Mouse (Mus musculus): Measurements from ENCODE around the gene Ctbp2. TPM values are rescaled to one million over a fixed set of nuclear protein-coding genes. Genes with fewer than 3 reads are reported as not detected.

The Ctbp2 gene
- polyA plus RNA-seq, 1 experiment from 2014 or later, result 72.6 TPM

GRCm38 (mm10) chr7:133011611-133012010 lies 112.5 kb downstream of the Ctbp2 start:
- no peaks in the 10 kb centered on the region for H3K27me3 ChIP-seq (ENCODE audit: control insufficient read depth, insufficient read depth, low read length)
- no peak overlapping the region for H3K9ac ChIP-seq
- H3K36me3 ChIP-seq (replicated peaks; ENCODE audit: control insufficient read depth, insufficient read depth), result peaks cover 5% of the 10 kb centered on the region; the same call in 1 of the 2 replicates
- ATAC-seq (ENCODE audit: low FRiP score) (peak; percentile 12; the same call in 1 of the 2 replicates), DNase-seq (ENCODE audit: low spot score) (peak; percentile 60)
- no peak overlapping the region for H3K4me3 ChIP-seq (replicated peaks; ENCODE audit: low read length)
- 34% methylated on average over 4 of the region's 4 CpGs for WGBS
- peak overlapping the region; percentile 85; the same call in 1 of the 2 replicates for H3K27ac ChIP-seq
- H3K4me1 ChIP-seq (replicated peaks; ENCODE audit: control insufficient read depth, insufficient read depth, low read length), result peaks cover 69% of the 10 kb centered on the region
- peak overlapping the region; percentile 31 for H3K4me2 ChIP-seq (replicated peaks)
- no peaks in the 10 kb centered on the region for H3K9me3 ChIP-seq (ENCODE audit: control insufficient read depth, low read length)

DNA sequence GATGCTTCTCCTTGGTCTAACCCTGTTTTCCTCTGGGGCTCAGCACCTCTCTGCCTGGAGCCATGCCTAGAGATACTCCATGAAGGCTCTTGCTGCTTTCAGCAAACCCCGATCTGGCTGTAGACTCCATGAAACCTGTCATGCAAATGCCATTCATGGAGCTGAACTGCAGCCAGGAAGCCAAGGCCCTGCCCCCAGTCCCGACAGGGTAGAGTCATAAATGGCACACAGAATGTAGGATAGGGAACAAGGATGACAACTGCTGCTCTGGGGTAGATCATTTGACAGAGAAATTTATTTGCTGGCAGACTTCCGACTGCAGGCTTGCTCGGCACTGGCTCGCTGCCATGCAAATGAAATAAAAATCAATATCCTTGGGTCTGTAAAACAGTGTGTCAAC lies 113.0 kb downstream of the Ctbp2 start:
- peak; percentile 61 for ATAC-seq (ENCODE audit: low FRiP score)
- DNase-seq (ENCODE audit: low spot score), result peak; percentile 67
- Histone ChIP-seq H3K4me1 (replicated peaks; ENCODE audit: control insufficient read depth, insufficient read depth, low read length) (peaks cover 69% of the 10 kb centered on the region), H3K4me3 (replicated peaks; ENCODE audit: low read length) (no peak overlapping the region), H3K27me3 (ENCODE audit: control insufficient read depth, insufficient read depth, low read length) (no peaks in the 10 kb centered on the region), H3K9me3 (ENCODE audit: control insufficient read depth, low read length) (no peaks in the 10 kb centered on the region), H3K36me3 (replicated peaks; ENCODE audit: control insufficient read depth, insufficient read depth) (peaks cover 5% of the 10 kb centered on the region; the same call in 1 of the 2 replicates), H3K9ac (peak overlapping the region; percentile 35; the same call in 1 of the 2 replicates), H3K4me2 (replicated peaks) (peak overlapping the region; percentile 31), H3K27ac (peak overlapping the region; percentile 85)
- 17% methylated on average over 5 of the region's 5 CpGs for WGBS

- WGBS, result 87% methylated on average over 3 of the region's 3 CpGs
- H3K9me3 ChIP-seq (ENCODE audit: control insufficient read depth, low read length), result no peaks in the 10 kb centered on the region
- H3K36me3 ChIP-seq (replicated peaks; ENCODE audit: control insufficient read depth, insufficient read depth), result peaks cover 5% of the 10 kb centered on the region; the same call in 1 of the 2 replicates
- no peak overlapping the region for H3K9ac ChIP-seq
- H3K27me3 ChIP-seq (ENCODE audit: control insufficient read depth, insufficient read depth, low read length), result no peaks in the 10 kb centered on the region
- no peak for ATAC-seq (ENCODE audit: low FRiP score)
- no peak for DNase-seq (ENCODE audit: low spot score)
- H3K27ac ChIP-seq, result peak overlapping the region; percentile 85
- H3K4me1 ChIP-seq (replicated peaks; ENCODE audit: control insufficient read depth, insufficient read depth, low read length), result peaks cover 63% of the 10 kb centered on the region
- H3K4me3 ChIP-seq (replicated peaks; ENCODE audit: low read length), result no peak overlapping the region
- H3K4me2 ChIP-seq (replicated peaks), result no peak overlapping the region
Measured at GRCm38 (mm10) chr7:133010477-133010876, 113.7 kb downstream of the Ctbp2 start.

DNA sequence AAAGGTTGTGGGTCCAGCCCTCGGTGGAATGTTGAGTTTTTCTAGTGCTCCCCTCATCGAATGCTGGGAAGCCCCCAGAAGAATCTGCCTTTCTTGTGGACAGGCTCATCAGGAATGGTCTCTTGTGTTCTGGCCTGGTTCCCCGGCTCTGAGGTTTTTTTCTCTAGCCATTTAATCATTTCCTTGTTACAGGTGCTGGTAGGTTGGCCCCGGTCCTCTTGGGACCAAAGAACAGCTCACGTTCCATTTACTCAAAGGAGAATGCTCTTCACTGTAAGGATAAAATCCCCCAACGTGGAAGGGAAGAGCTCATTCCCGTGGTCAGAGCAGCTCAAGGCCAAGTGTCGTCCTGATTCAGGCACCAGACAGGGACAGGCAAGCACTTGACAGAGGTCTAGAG lies 114.5 kb downstream of the Ctbp2 start:
- 82% methylated on average over 8 of the region's 8 CpGs for WGBS

GRCm38 (mm10) chr7:133008663-133009062 lies 115.5 kb downstream of the Ctbp2 start:
- Histone ChIP-seq H3K9ac (no peak overlapping the region), H3K36me3 (replicated peaks; ENCODE audit: control insufficient read depth, insufficient read depth) (peaks cover 5% of the 10 kb centered on the region; the same call in 1 of the 2 replicates), H3K27me3 (ENCODE audit: control insufficient read depth, insufficient read depth, low read length) (no peaks in the 10 kb centered on the region), H3K4me1 (replicated peaks; ENCODE audit: control insufficient read depth, insufficient read depth, low read length) (peaks cover 46% of the 10 kb centered on the region), H3K27ac (no peak overlapping the region), H3K4me3 (replicated peaks; ENCODE audit: low read length) (no peak overlapping the region), H3K4me2 (replicated peaks) (no peak overlapping the region), H3K9me3 (ENCODE audit: control insufficient read depth, low read length) (no peaks in the 10 kb centered on the region)
- WGBS, result 77% methylated on average over 4 of the region's 4 CpGs
- ATAC-seq (ENCODE audit: low FRiP score) (no peak), DNase-seq (ENCODE audit: low spot score) (no peak)

More for the DNA sequence above, 114.5 kb downstream of the Ctbp2 start:
- ATAC-seq (ENCODE audit: low FRiP score) (no peak), DNase-seq (ENCODE audit: low spot score) (no peak)
- H3K27ac ChIP-seq, result peak overlapping the region; percentile 85; the same call in 1 of the 2 replicates
- H3K4me3 ChIP-seq (replicated peaks; ENCODE audit: low read length), result no peak overlapping the region
- H3K36me3 ChIP-seq (replicated peaks; ENCODE audit: control insufficient read depth, insufficient read depth), result peaks cover 5% of the 10 kb centered on the region; the same call in 1 of the 2 replicates
- H3K4me1 ChIP-seq (replicated peaks; ENCODE audit: control insufficient read depth, insufficient read depth, low read length), result peaks cover 55% of the 10 kb centered on the region
- H3K4me2 ChIP-seq (replicated peaks), result no peak overlapping the region
- H3K9ac ChIP-seq, result no peak overlapping the region
- no peaks in the 10 kb centered on the region for H3K9me3 ChIP-seq (ENCODE audit: control insufficient read depth, low read length)
- H3K27me3 ChIP-seq (ENCODE audit: control insufficient read depth, insufficient read depth, low read length), result no peaks in the 10 kb centered on the region

DNA sequence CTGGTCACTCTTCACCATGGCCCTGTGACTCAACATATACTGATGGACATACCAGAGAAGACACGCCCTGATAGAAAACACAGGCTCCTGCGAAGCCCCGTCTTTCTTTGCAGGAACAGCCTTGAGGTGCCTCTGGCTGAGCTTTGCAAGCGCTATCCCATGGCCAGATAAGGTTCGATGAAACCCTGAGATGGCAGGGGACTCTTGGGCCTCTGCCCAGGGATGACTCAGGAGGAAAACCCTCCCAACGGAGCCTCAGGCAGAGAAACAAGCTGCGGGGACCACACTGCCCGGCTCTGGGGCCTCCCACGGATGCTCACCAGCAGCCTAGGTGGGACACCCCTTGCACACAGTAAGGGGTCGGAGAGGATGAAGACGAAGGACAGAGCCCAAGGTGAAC lies 116.8 kb downstream of the Ctbp2 start:
- DNase-seq (ENCODE audit: low spot score), result no peak
- Histone ChIP-seq H3K4me2 (replicated peaks) (no peak overlapping the region), H3K36me3 (replicated peaks; ENCODE audit: control insufficient read depth, insufficient read depth) (peaks cover 5% of the 10 kb centered on the region; the same call in 1 of the 2 replicates), H3K27me3 (ENCODE audit: control insufficient read depth, insufficient read depth, low read length) (no peaks in the 10 kb centered on the region), H3K9me3 (ENCODE audit: control insufficient read depth, low read length) (no peaks in the 10 kb centered on the region), H3K27ac (no peak overlapping the region; the same call in 1 of the 2 replicates), H3K4me1 (replicated peaks; ENCODE audit: control insufficient read depth, insufficient read depth, low read length) (peaks cover 42% of the 10 kb centered on the region), H3K4me3 (replicated peaks; ENCODE audit: low read length) (no peak overlapping the region), H3K9ac (no peak overlapping the region)
- no peak for ATAC-seq (ENCODE audit: low FRiP score)
- 77% methylated on average over 11 of the region's 11 CpGs for WGBS

DNA sequence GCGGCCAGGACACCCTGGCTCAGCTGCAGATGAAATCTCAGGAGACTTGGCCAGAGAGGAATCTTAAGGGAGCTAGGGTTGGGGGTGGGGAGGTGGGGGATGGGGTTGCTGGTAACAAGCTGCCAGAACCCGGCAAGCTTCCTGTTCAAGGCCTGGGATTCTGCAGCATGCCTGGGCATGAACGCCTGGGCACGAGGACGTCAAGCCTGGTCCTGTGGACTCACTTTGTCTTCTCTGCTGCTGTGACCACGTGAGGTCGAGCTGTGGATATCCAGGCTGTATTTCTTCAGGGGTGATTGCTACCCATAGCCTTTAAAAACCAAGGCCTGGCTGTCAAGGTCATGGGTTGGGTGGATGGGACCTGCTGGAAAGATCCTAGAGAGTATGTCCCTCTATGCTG lies 118.4 kb downstream of the Ctbp2 start:
- Histone ChIP-seq H3K4me3 (replicated peaks; ENCODE audit: low read length) (no peak overlapping the region), H3K4me2 (replicated peaks) (no peak overlapping the region), H3K27ac (no peak overlapping the region), H3K9me3 (ENCODE audit: control insufficient read depth, low read length) (no peaks in the 10 kb centered on the region), H3K27me3 (ENCODE audit: control insufficient read depth, insufficient read depth, low read length) (no peaks in the 10 kb centered on the region), H3K9ac (no peak overlapping the region), H3K36me3 (replicated peaks; ENCODE audit: control insufficient read depth, insufficient read depth) (peaks cover 5% of the 10 kb centered on the region; the same call in 1 of the 2 replicates), H3K4me1 (replicated peaks; ENCODE audit: control insufficient read depth, insufficient read depth, low read length) (peaks cover 27% of the 10 kb centered on the region)
- ATAC-seq (ENCODE audit: low FRiP score) (no peak), DNase-seq (ENCODE audit: low spot score) (no peak)
- WGBS, result 81% methylated on average over 7 of the region's 7 CpGs

- Histone ChIP-seq H3K27ac (no peak overlapping the region), H3K27me3 (ENCODE audit: control insufficient read depth, insufficient read depth, low read length) (no peaks in the 10 kb centered on the region), H3K4me2 (replicated peaks) (no peak overlapping the region), H3K4me1 (replicated peaks; ENCODE audit: control insufficient read depth, insufficient read depth, low read length) (peaks cover 13% of the 10 kb centered on the region; the same call in 1 of the 2 replicates), H3K4me3 (replicated peaks; ENCODE audit: low read length) (no peak overlapping the region), H3K36me3 (replicated peaks; ENCODE audit: control insufficient read depth, insufficient read depth) (peaks cover 8% of the 10 kb centered on the region), H3K9ac (no peak overlapping the region), H3K9me3 (ENCODE audit: control insufficient read depth, low read length) (no peaks in the 10 kb centered on the region)
- WGBS, result 31% methylated on average over 3 of the region's 3 CpGs
- DNase-seq (ENCODE audit: low spot score) (peak; percentile 76), ATAC-seq (ENCODE audit: low FRiP score) (no peak)
Measured at GRCm38 (mm10) chr7:133003421-133003820, 120.7 kb downstream of the Ctbp2 start.

- DNase-seq (ENCODE audit: low spot score), result no peak
- Histone ChIP-seq H3K27ac (no peak overlapping the region), H3K4me3 (replicated peaks; ENCODE audit: low read length) (no peak overlapping the region), H3K9me3 (ENCODE audit: control insufficient read depth, low read length) (no peaks in the 10 kb centered on the region), H3K27me3 (ENCODE audit: control insufficient read depth, insufficient read depth, low read length) (no peaks in the 10 kb centered on the region), H3K4me2 (replicated peaks) (no peak overlapping the region), H3K36me3 (replicated peaks; ENCODE audit: control insufficient read depth, insufficient read depth) (peaks cover 20% of the 10 kb centered on the region), H3K9ac (no peak overlapping the region), H3K4me1 (replicated peaks; ENCODE audit: control insufficient read depth, insufficient read depth, low read length) (peaks cover 9% of the 10 kb centered on the region; the same call in 1 of the 2 replicates)
- ATAC-seq (ENCODE audit: low FRiP score), result no peak
- 72% methylated on average over 6 of the region's 6 CpGs for WGBS
Measured at GRCm38 (mm10) chr7:133002271-133002670, 121.9 kb downstream of the Ctbp2 start.

DNA sequence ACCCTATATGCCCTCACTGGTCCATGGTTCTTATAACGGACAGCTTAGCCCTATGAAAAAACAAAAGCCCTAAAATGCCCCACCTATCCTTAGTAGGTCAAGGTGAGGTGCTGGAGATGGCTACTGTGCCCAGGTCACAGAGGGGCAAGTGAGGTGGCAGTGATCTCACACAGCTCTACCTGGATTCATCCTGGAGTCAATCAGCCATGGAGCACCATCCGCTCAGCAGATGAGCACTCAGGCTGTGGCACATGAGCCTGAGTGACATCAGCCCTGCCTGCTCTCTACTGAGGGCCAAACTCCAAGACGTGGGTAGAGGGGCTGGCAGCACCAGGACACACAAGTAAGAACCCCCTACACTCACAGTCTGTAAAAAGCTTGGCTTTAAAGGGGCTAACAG lies 122.8 kb downstream of the Ctbp2 start:
- H3K9me3 ChIP-seq (ENCODE audit: control insufficient read depth, low read length), result no peaks in the 10 kb centered on the region
- H3K4me1 ChIP-seq (replicated peaks; ENCODE audit: control insufficient read depth, insufficient read depth, low read length), result peaks cover 9% of the 10 kb centered on the region; the same call in 1 of the 2 replicates
- no peaks in the 10 kb centered on the region for H3K27me3 ChIP-seq (ENCODE audit: control insufficient read depth, insufficient read depth, low read length)
- peaks cover 28% of the 10 kb centered on the region for H3K36me3 ChIP-seq (replicated peaks; ENCODE audit: control insufficient read depth, insufficient read depth)
- H3K4me2 ChIP-seq (replicated peaks), result no peak overlapping the region
- no peak overlapping the region for H3K27ac ChIP-seq
- ATAC-seq (ENCODE audit: low FRiP score), result no peak
- H3K9ac ChIP-seq, result no peak overlapping the region
- WGBS, result 88% methylated on average over 3 of the region's 3 CpGs
- no peak for DNase-seq (ENCODE audit: low spot score)
- no peak overlapping the region for H3K4me3 ChIP-seq (replicated peaks; ENCODE audit: low read length)
